Mouse (Mus musculus) CH12.LX (cell line): Measurements from ENCODE around the gene Kalrn. TPM values are rescaled to one million over a fixed set of nuclear protein-coding genes. Genes with fewer than 3 reads are reported as not detected.

ENCODE experiments used
- DNase-seq: peaks from one replicate; pipeline ENCODE4 v3.0.0-alpha.2; 2013; ENCODE audit errors: extremely low read depth
- H3K27ac ChIP-seq: 2 replicates; pipeline ENCODE4 v1.5.1; 2012; ENCODE audit warnings: low read depth, mild to moderate bottlenecking, control low read depth, moderate library complexity; ENCODE audit not compliant: insufficient read depth
- H3K27me3 ChIP-seq: replicated peaks from 2 replicates; pipeline ENCODE3; 2012; ENCODE audit warnings: inconsistent platforms
- H3K36me3 ChIP-seq, 2 experiments: replicated peaks in 1 of 2; 2 replicates each; pipeline versions ENCODE3 to v1.6.1; 2012; ENCODE audit warnings: inconsistent platforms in 1 of 2, low read length in 1 of 2, mild to moderate bottlenecking in 1 of 2, mixed read lengths in 1 of 2, moderate library complexity in 1 of 2; ENCODE audit not compliant: control insufficient read depth in 1 of 2, insufficient read depth in 1 of 2
- H3K4me1 ChIP-seq, 2 experiments: 2 replicates each; pipeline ENCODE4 v1.6.1; 2012; ENCODE audit warnings: inconsistent platforms in 1 of 2, moderate library complexity in 1 of 2; ENCODE audit not compliant: insufficient read depth in 2 of 2, control insufficient read depth in 1 of 2
- H3K4me2 ChIP-seq: 2 replicates; pipeline ENCODE4 v1.6.1; 2012; ENCODE audit warnings: low read depth, mild to moderate bottlenecking, control low read depth; ENCODE audit not compliant: poor library complexity, insufficient read depth, severe bottlenecking
- H3K4me3 ChIP-seq, 3 experiments: fragments of 150-350 bp in 1 of 3; sonication (generic) in 1 of 3; replicated peaks in 1 of 3; 2 replicates each; pipeline versions ENCODE3 to v1.5.1; 2011 to 2012; ENCODE audit warnings: low read depth in 2 of 3, low read length in 2 of 3, mild to moderate bottlenecking in 2 of 3, moderate library complexity in 2 of 3, control low read depth in 1 of 3, improper control_type of control experiment in 1 of 3, inconsistent platforms in 1 of 3, mixed read lengths in 1 of 3; ENCODE audit not compliant: poor library complexity in 1 of 3
- H3K79me2 ChIP-seq: replicated peaks from 2 replicates; pipeline ENCODE4 v1.6.1; 2012; ENCODE audit warnings: mild to moderate bottlenecking, moderate library complexity; ENCODE audit not compliant: control insufficient read depth, poor library complexity, insufficient read depth, severe bottlenecking; ENCODE audit errors: extremely low read depth
- H3K9ac ChIP-seq: 2 replicates; pipeline ENCODE4 v1.6.1; 2012; ENCODE audit warnings: low read depth, mild to moderate bottlenecking, control low read depth, moderate library complexity; ENCODE audit not compliant: insufficient read depth
- H3K9me3 ChIP-seq: replicated peaks from 2 replicates; pipeline ENCODE3; 2012; ENCODE audit warnings: low read length, inconsistent platforms, mixed read lengths
- CHD2 ChIP-seq: IDR thresholded peaks from 2 replicates; pipeline ENCODE4 v1.6.1; 2011; ENCODE audit warnings: low read length, improper control_type of control experiment
- E2F4 ChIP-seq: IDR thresholded peaks from 2 replicates; pipeline ENCODE4 v1.6.1; 2011; ENCODE audit warnings: low read depth, low read length, improper control_type of control experiment; ENCODE audit not compliant: insufficient replicate concordance
- ELF1 ChIP-seq: IDR thresholded peaks from 2 replicates; pipeline ENCODE4 v1.6.1; 2014; ENCODE audit warnings: low read depth, mild to moderate bottlenecking, inconsistent platforms, low read length, improper control_type of control experiment
- ETS1 ChIP-seq: conservative IDR thresholded peaks from 2 replicates; pipeline ENCODE4 v1.6.1; 2012; ENCODE audit warnings: low read depth, mild to moderate bottlenecking, inconsistent platforms, low read length, improper control_type of control experiment, moderate library complexity
- GABPA ChIP-seq: IDR thresholded peaks from 2 replicates; pipeline ENCODE4 v1.6.1; 2012; ENCODE audit warnings: low read depth, low read length, improper control_type of control experiment, inconsistent platforms; ENCODE audit not compliant: insufficient replicate concordance
- HCFC1 ChIP-seq: IDR thresholded peaks from 2 replicates; pipeline ENCODE4 v1.6.1; 2012; ENCODE audit warnings: low read depth, mild to moderate bottlenecking, inconsistent platforms, low read length, improper control_type of control experiment
- JUND ChIP-seq: conservative IDR thresholded peaks from 2 replicates; pipeline ENCODE4 v1.6.1; 2011; ENCODE audit warnings: low read depth, low read length, improper control_type of control experiment
- KAT2A ChIP-seq: IDR thresholded peaks from 2 replicates; pipeline ENCODE4 v1.6.1; 2012; ENCODE audit warnings: low read length, improper control_type of control experiment, inconsistent platforms; ENCODE audit not compliant: insufficient replicate concordance
- MAX ChIP-seq: IDR thresholded peaks from 2 replicates; pipeline ENCODE4 v1.6.1; 2011; ENCODE audit warnings: low read length, improper control_type of control experiment
- MYC ChIP-seq: IDR thresholded peaks from 2 replicates; pipeline ENCODE4 v1.6.1; 2011; ENCODE audit warnings: low read depth, mild to moderate bottlenecking, improper control_type of control experiment, low read length
- NELFE ChIP-seq: IDR thresholded peaks from 2 replicates; pipeline ENCODE4 v1.6.1; 2011; ENCODE audit warnings: low read depth, low read length, improper control_type of control experiment
- POLR2A ChIP-seq: IDR thresholded peaks from 2 replicates; pipeline ENCODE4 v1.6.1; 2011; ENCODE audit warnings: low read depth, mild to moderate bottlenecking, improper control_type of control experiment, low read length
- RAD21 ChIP-seq: IDR thresholded peaks from 2 replicates; pipeline ENCODE4 v1.6.1; 2011; ENCODE audit warnings: low read depth, mild to moderate bottlenecking, low read length, improper control_type of control experiment, moderate library complexity
- SIN3A ChIP-seq: IDR thresholded peaks from 2 replicates; pipeline ENCODE4 v1.6.1; 2012; ENCODE audit warnings: low read length, improper control_type of control experiment, inconsistent platforms
- SMC3 ChIP-seq: IDR thresholded peaks from 2 replicates; pipeline ENCODE4 v1.6.1; 2011; ENCODE audit warnings: low read depth, low read length, improper control_type of control experiment
- TBP ChIP-seq: conservative IDR thresholded peaks from 2 replicates; pipeline ENCODE4 v1.6.1; 2011; ENCODE audit warnings: low read depth, low read length, improper control_type of control experiment
- USF1 ChIP-seq: IDR thresholded peaks from 2 replicates; pipeline ENCODE4 v1.6.1; 2014; ENCODE audit warnings: low read depth, mild to moderate bottlenecking, inconsistent platforms, low read length, improper control_type of control experiment
- ZMIZ1 ChIP-seq: IDR thresholded peaks from 2 replicates; pipeline ENCODE4 v1.6.1; 2012; ENCODE audit warnings: low read depth, mild to moderate bottlenecking, inconsistent platforms, low read length, improper control_type of control experiment
- dilution Hi-C: fragments of 300-500 bp; cut with MboI; formaldehyde crosslinking; loops from 2 replicates; pipeline ENCODE4 v1.14.3; 2020; ENCODE audit warnings: low sequenced_read_pairs; ENCODE audit not compliant: extremely low pct_unique_long_range_greater_than_20kb, extremely low pct_ligation_motif_present
- in situ Hi-C: fragments of 300-500 bp; cut with MboI; formaldehyde crosslinking; loops from 3 replicates; pipeline ENCODE4 v1.14.3; 2019; ENCODE audit warnings: low sequenced_read_pairs, low pct_ligation_motif_present, low pct_unique_long_range_greater_than_20kb, mixed read lengths
- polyA plus RNA-seq: library from polyadenylated mRNA; unstranded; fragments of >175 nt; gene quantifications from 2 replicates; pipeline ENCODE4 v1.2.1, GENCODE M21; 2012; ENCODE audit warnings: low read depth; ENCODE audit not compliant: insufficient read length
- total RNA-seq, 2 experiments: library from RNA; depleted of rRNA; stranded (reverse); fragments of 300-350 nt in 1 of 2; fragments of >200 nt in 1 of 2; gene quantifications; 2 replicates each; pipeline ENCODE4 v1.2.3; 2012 to 2014

The Kalrn gene
- total and polyA plus RNA-seq, 3 experiments = 0.08 to 0.09 TPM; not detected in 1

DNA sequence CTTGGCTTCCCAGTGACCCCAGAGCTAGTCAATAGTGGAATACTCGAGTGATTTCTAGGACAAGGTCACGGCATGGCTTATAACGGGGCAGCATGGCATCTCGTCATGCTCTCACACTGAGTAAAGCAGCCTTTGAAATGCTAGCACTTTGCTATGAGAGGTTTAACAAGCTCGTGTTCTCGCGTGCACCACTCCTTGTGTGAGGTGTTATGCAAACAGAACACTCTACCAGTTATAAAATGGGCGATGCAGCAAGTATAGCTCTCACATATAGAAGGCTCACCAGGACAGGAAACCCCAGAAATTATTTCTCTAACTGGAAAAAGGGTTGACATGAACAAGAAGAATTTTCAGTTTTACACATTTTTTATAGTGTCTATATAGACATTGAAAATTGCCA is 431.7 kb downstream of the Kalrn start:
- Histone ChIP-seq H3K9me3 (no peaks in the 10 kb centered on the region), H3K27ac (no peak overlapping the region), H3K9ac (no peak overlapping the region), H3K79me2 (no peaks in the 10 kb centered on the region), H3K36me3 (no peaks in the 10 kb centered on the region), H3K27me3 (peaks cover 22% of the 10 kb centered on the region), H3K4me1 (no peaks in the 10 kb centered on the region), H3K4me3 (no peak overlapping the region), H3K4me2 (no peak overlapping the region)
- TF ChIP-seq GABPA (no peak), JUND (no peak), RAD21 (no peak), HCFC1 (no peak), ETS1 (no peak), SMC3 (no peak)
- dilution Hi-C loops = no loop called here
- no peak for DNase-seq
- in situ Hi-C loops = no loop called here

DNA sequence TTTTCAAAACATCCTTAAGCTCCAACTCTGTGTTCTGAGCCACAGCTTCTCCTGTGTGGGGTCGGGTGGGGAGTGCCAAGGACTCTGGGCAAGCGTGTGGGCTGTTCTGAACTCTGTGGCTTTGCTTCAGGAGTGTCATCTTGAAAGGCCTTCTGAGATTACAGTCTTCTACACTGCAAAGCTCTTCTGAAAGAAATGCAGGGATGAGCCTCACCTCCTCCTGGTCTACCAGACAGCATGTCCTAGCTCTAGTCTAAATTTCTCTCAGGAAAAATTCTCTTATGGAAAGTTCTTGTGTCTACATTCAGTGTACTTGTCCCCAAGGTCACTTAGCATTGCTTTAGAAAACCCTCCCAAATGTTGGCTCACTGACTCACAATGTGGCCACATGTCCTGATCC is 438.3 kb downstream of the Kalrn start:
- no peaks in the 10 kb centered on the region for H3K9me3 ChIP-seq
- peaks cover 52% of the 10 kb centered on the region for H3K27me3 ChIP-seq
- no peaks in the 10 kb centered on the region for H3K36me3 ChIP-seq
- no peak for TF ChIP-seq ZMIZ1
- TF ChIP-seq POLR2A = no peak
- TF ChIP-seq NELFE = no peak
- TF ChIP-seq ELF1 = no peak
- no peak for TF ChIP-seq E2F4
- no peak for TF ChIP-seq USF1
- no peak for TF ChIP-seq SIN3A
- no peak for TF ChIP-seq TBP
- no peak for TF ChIP-seq MAX
- TF ChIP-seq KAT2A = no peak
- no peak for TF ChIP-seq CHD2
- no peak for TF ChIP-seq MYC
- H3K4me3 ChIP-seq = no peak overlapping the region
- H3K4me1 ChIP-seq = no peaks in the 10 kb centered on the region
- no peaks in the 10 kb centered on the region for H3K79me2 ChIP-seq
- no peak overlapping the region for H3K27ac ChIP-seq
- no peak overlapping the region for H3K9ac ChIP-seq
- dilution Hi-C loops (no loop called here), in situ Hi-C loops (no loop called here)
- no peak for DNase-seq
- H3K4me2 ChIP-seq = no peak overlapping the region
